Mouse (Mus musculus): ENCODE measurements around the gene Mtap.

DNA sequence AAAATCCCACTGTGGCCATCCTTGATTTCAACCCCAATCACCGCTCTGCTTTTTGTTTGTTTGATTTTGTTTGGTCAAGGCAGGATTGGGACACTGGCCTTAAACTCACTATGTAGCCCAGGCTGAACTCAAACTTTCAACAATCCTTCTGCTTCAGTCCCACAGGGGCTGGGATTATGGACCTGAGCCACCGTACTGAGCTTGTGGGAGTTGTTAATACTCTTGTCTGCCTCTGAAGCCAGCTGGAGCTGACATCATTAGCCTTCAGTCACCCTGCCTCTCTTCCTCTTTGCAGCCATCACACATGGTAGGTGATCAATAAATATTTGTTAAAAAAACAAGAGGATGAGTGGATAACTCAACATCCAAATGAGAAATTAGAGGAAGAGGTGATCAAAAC, 34.6 kb upstream of the Mtap start:
- TF ChIP-seq POLR2A (IDR thresholded peaks at IDR 0.05; ENCODE audit: insufficient read depth, low read depth, low read length) (no peak), CTCF (IDR thresholded peaks at IDR 0.05) (no peak)
